Mouse (Mus musculus) 3T3-L1 (cell line): ENCODE data around the gene Sbk2.

Experiments
- DNase-seq: peaks from one replicate; pipeline ENCODE4 v3.0.0-alpha.2; 2015; ENCODE audit warnings: low read depth, low spot score

The Sbk2 gene

GRCm38 (mm10) chr7:4895186-4895585 is 69.0 kb downstream of the Sbk2 start:
- no peak for DNase-seq
